Comparison of ENCODE assay signal across 12 mouse cellular contexts in the genomic region with DNA sequence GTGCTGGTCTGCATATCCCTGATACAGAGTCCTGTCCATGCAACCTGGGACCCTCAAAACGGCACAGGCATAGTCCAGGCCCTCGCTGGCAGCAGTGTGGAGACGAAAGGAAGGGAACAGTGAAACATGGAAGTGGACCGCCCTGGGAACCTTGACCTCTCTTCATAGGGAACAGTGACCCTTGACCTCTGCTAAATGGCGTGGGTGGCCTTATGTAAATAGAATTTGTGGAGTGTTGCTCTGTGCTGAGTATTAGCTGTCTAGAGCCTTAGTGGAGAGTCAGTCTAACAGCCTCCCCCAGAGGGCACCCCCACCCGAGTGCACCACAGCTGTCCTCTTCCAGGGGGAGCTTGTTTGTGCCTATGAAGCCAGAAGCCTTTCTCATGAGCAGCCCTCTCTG. TPM values are rescaled to one million over a fixed set of nuclear protein-coding genes. Genes with fewer than 3 reads are reported as not detected.
DNase-seq lines count a peak whose midpoint lies in the region; ATAC-seq and TF ChIP-seq lines count a peak whose summit lies in the region.
"Had no signal": no experiment of that assay in that cellular context is flagged by ENCODE, and none has a peak within 500 bp of the region (broad histone marks: within the 10 kb centered on the region; RNA-seq: fewer than 3 reads in every experiment).

No protein-coding gene starts in this region.

- ATAC-seq in forebrain, postnatal 0 days, result no peak
- ATAC-seq in forebrain, embryonic 14.5 days, result no peak
- ATAC-seq in midbrain, embryonic 13.5 days, result no peak
- no peak for ATAC-seq in midbrain, embryonic 11.5 days (ENCODE audit: low FRiP score)

- no peak overlapping the region for H3K9ac ChIP-seq in forebrain, postnatal 0 days
- H3K9ac ChIP-seq in forebrain, embryonic 14.5 days (ENCODE audit: low read length), result no peak overlapping the region
- no peak overlapping the region for H3K9ac ChIP-seq in midbrain, embryonic 13.5 days (replicated peaks)
- H3K9ac ChIP-seq in midbrain, embryonic 11.5 days (ENCODE audit: low read length), result no peak overlapping the region
- H3K9ac ChIP-seq in liver, adult 2 months (ENCODE audit: low read depth, low read length), result peak overlapping the region; percentile 14; the same call in 1 of the 2 replicates
- H3K9ac ChIP-seq: midbrain, embryonic 12.5 days had no signal

- H3K9me3 ChIP-seq in forebrain, postnatal 0 days (ENCODE audit: low read length), result no peaks in the 10 kb centered on the region
- H3K9me3 ChIP-seq in forebrain, embryonic 14.5 days (replicated peaks; ENCODE audit: control insufficient read depth, low read length), result no peaks in the 10 kb centered on the region
- H3K9me3 ChIP-seq in midbrain, embryonic 13.5 days, result no peaks in the 10 kb centered on the region
- no peaks in the 10 kb centered on the region for H3K9me3 ChIP-seq in midbrain, embryonic 11.5 days (ENCODE audit: control insufficient read depth, low read length)
- H3K9me3 ChIP-seq: forebrain, embryonic 10.5 days; midbrain, embryonic 12.5 days had no signal

- peaks cover 13% of the 10 kb centered on the region for H3K36me3 ChIP-seq in forebrain, postnatal 0 days (ENCODE audit: insufficient read depth)
- peaks cover 29% of the 10 kb centered on the region for H3K36me3 ChIP-seq in forebrain, embryonic 14.5 days (ENCODE audit: control insufficient read depth, insufficient read depth, low read length)
- H3K36me3 ChIP-seq in midbrain, embryonic 13.5 days, result peaks cover 36% of the 10 kb centered on the region
- H3K36me3 ChIP-seq in midbrain, embryonic 11.5 days (ENCODE audit: control insufficient read depth, insufficient read depth, low read length), result 0 out of 2 replicates have a peak, but pooled peaks cover 3% of the 10 kb centered on the region
- no peaks in the 10 kb centered on the region for H3K36me3 ChIP-seq in liver, adult 2 months (ENCODE audit: control insufficient read depth, insufficient read depth, low read length)

- 63% methylated on average over 6 of the region's 6 CpGs for WGBS in forebrain, postnatal 0 days
- WGBS in forebrain, embryonic 14.5 days, result 64% methylated on average over 6 of the region's 6 CpGs
- WGBS in midbrain, embryonic 13.5 days, result 24% methylated on average over 6 of the region's 6 CpGs
- WGBS in midbrain, embryonic 11.5 days, result 22% methylated on average over 6 of the region's 6 CpGs
- WGBS in liver, adult 2 months, result 16% methylated on average over 6 of the region's 6 CpGs

- H3K27ac ChIP-seq in forebrain, postnatal 0 days (ENCODE audit: low read depth, low read length), result no peak overlapping the region
- no peak overlapping the region for H3K27ac ChIP-seq in forebrain, embryonic 14.5 days (ENCODE audit: low read depth, low read length)
- H3K27ac ChIP-seq in midbrain, embryonic 13.5 days, result peak overlapping the region; percentile 11; the same call in 1 of the 2 replicates
- no peak overlapping the region for H3K27ac ChIP-seq in midbrain, embryonic 11.5 days (ENCODE audit: low read depth, low read length)
- H3K27ac ChIP-seq in liver, adult 2 months (replicated peaks; ENCODE audit: insufficient read depth, low read depth, low read length), result peak overlapping the region; percentile 73
- no peak overlapping the region for H3K27ac ChIP-seq in layer of hippocampus, adult 2 months
- H3K27ac ChIP-seq: midbrain, embryonic 12.5 days had no signal

- no peaks in the 10 kb centered on the region; the same call in 1 of the 2 replicates for H3K79me2 ChIP-seq in liver, adult 2 months (ENCODE audit: control insufficient read depth, insufficient read depth, low read length)

- 0 out of 2 replicates have a peak, but pooled peaks have one; percentile 4 for TF ChIP-seq CTCF in forebrain, postnatal 0 days (IDR thresholded peaks at IDR 0.05; ENCODE audit: low read depth)
- 0 out of 2 replicates have a peak, but pooled peaks have one; percentile 9 for TF ChIP-seq CTCF in liver, adult 2 months (IDR thresholded peaks at IDR 0.05; ENCODE audit: low read depth, low read length)
- TF ChIP-seq CTCF in layer of hippocampus, adult 2 months (conservative IDR thresholded peaks at IDR 0.05), result no peak

- H3K4me3 ChIP-seq in forebrain, postnatal 0 days (ENCODE audit: low read depth, low read length), result no peak overlapping the region
- H3K4me3 ChIP-seq in forebrain, embryonic 14.5 days (ENCODE audit: low read depth, low read length), result no peak overlapping the region
- no peak overlapping the region for H3K4me3 ChIP-seq in midbrain, embryonic 13.5 days (replicated peaks)
- H3K4me3 ChIP-seq in midbrain, embryonic 11.5 days (ENCODE audit: low read depth, low read length), result no peak overlapping the region
- no peak overlapping the region for H3K4me3 ChIP-seq in liver, adult 2 months (ENCODE audit: insufficient read depth, low read depth, low read length)
- H3K4me3 ChIP-seq in layer of hippocampus, adult 2 months, result no peak overlapping the region
- H3K4me3 ChIP-seq: forebrain, embryonic 10.5 days; midbrain, embryonic 12.5 days had no signal

- H3K4me1 ChIP-seq in forebrain, postnatal 0 days (ENCODE audit: insufficient read depth), result peaks cover 23% of the 10 kb centered on the region
- peaks cover 20% of the 10 kb centered on the region for H3K4me1 ChIP-seq in forebrain, embryonic 14.5 days (ENCODE audit: control insufficient read depth, insufficient read depth, low read length)
- peaks cover 31% of the 10 kb centered on the region for H3K4me1 ChIP-seq in midbrain, embryonic 13.5 days (replicated peaks)
- H3K4me1 ChIP-seq in midbrain, embryonic 11.5 days (ENCODE audit: control insufficient read depth, insufficient read depth, low read length), result peaks cover 23% of the 10 kb centered on the region
- H3K4me1 ChIP-seq in liver, adult 2 months (ENCODE audit: control insufficient read depth, insufficient read depth, low read length), result peaks cover 33% of the 10 kb centered on the region

- no peak for TF ChIP-seq POLR2A in liver, adult 2 months (IDR thresholded peaks at IDR 0.05; ENCODE audit: extremely low read depth, insufficient read depth, low read length)

- H3K27me3 ChIP-seq in forebrain, postnatal 0 days (ENCODE audit: insufficient read depth, low read length), result no peaks in the 10 kb centered on the region
- no peaks in the 10 kb centered on the region for H3K27me3 ChIP-seq in forebrain, embryonic 14.5 days (replicated peaks; ENCODE audit: control insufficient read depth, insufficient read depth, low read length)
- no peaks in the 10 kb centered on the region for H3K27me3 ChIP-seq in midbrain, embryonic 13.5 days
- H3K27me3 ChIP-seq in midbrain, embryonic 11.5 days (ENCODE audit: control insufficient read depth, insufficient read depth, low read length), result no peaks in the 10 kb centered on the region
- no peaks in the 10 kb centered on the region for H3K27me3 ChIP-seq in liver, adult 2 months (ENCODE audit: control insufficient read depth, insufficient read depth, low read length)
- H3K27me3 ChIP-seq: midbrain, embryonic 12.5 days had no signal

- DNase-seq in forebrain, postnatal 0 days, result no peak
- DNase-seq in forebrain, embryonic 14.5 days (ENCODE audit: low spot score), result no peak
- no peak for DNase-seq in midbrain, embryonic 11.5 days (ENCODE audit: low spot score, missing footprints)
- peak; percentile 93 for DNase-seq in liver, adult 2 months (ENCODE audit: extremely low read depth, low read depth, low spot score)
- no peak for DNase-seq in layer of hippocampus, adult 2 months (ENCODE audit: low spot score in 2 of 2)
- DNase-seq in layer of hippocampus, adult 9-10 months (ENCODE audit: low spot score), result no peak
- no peak for DNase-seq in spleen, adult 18-20 months
- DNase-seq: adrenal gland, postnatal 25 days; right cerebral cortex, adult 18-20 months had no signal

- no peak overlapping the region for H3K4me2 ChIP-seq in forebrain, postnatal 0 days (ENCODE audit: low read depth)
- no peak overlapping the region for H3K4me2 ChIP-seq in forebrain, embryonic 14.5 days (ENCODE audit: low read length)
- no peak overlapping the region for H3K4me2 ChIP-seq in midbrain, embryonic 13.5 days (replicated peaks)
- no peak overlapping the region for H3K4me2 ChIP-seq in midbrain, embryonic 11.5 days
- H3K4me2 ChIP-seq: midbrain, embryonic 12.5 days had no signal

RNA-seq across cellular contexts. Expression of a gene that starts 2.4 kb away (rescaled TPM):
- total RNA-seq in forebrain, postnatal 0 days (2014; rRNA removed), result 56.3 and 78.2 TPM in 2 replicates
- 7.3 and 10.2 TPM in 2 replicates for polyA plus RNA-seq in forebrain, postnatal 0 days (2015; fragmentation: Nextera tagmentation; extraction: Ambion mirVana)
- polyA plus RNA-seq in forebrain, embryonic 14.5 days (2014; fragmentation: Nextera tagmentation; extraction: Ambion mirVana), result 13.9 and 15.7 TPM in 2 replicates
- 28.2 and 33.3 TPM in 2 replicates for polyA plus RNA-seq in midbrain, embryonic 13.5 days (2015; fragmentation: Nextera tagmentation; extraction: Ambion mirVana)
- 17.1 and 17.7 TPM in 2 replicates for polyA plus RNA-seq in midbrain, embryonic 11.5 days (2014; fragmentation: Nextera tagmentation; extraction: Ambion mirVana)
- total RNA-seq in liver, adult 2 months (2014; rRNA removed), result 10.9 and 17.9 TPM in 2 replicates
- polyA plus RNA-seq in liver, adult 2 months (2012; rRNA removed), result 15.4 and 26.5 TPM in 2 replicates
- total RNA-seq in layer of hippocampus, adult 2 months (2021), result 10 to 100 TPM; 84.4 to 92.7 TPM

RNA-seq across cellular contexts. Expression of a gene that starts 10.4 kb away (rescaled TPM):
- 177 and 216 TPM in 2 replicates for total RNA-seq in forebrain, postnatal 0 days (2014; rRNA removed)
- polyA plus RNA-seq in forebrain, postnatal 0 days (2015; fragmentation: Nextera tagmentation; extraction: Ambion mirVana), result 695 and 816 TPM in 2 replicates
- polyA plus RNA-seq in forebrain, embryonic 14.5 days (2014; fragmentation: Nextera tagmentation; extraction: Ambion mirVana), result 652 and 758 TPM in 2 replicates
- 724 and 757 TPM in 2 replicates for polyA plus RNA-seq in midbrain, embryonic 13.5 days (2015; fragmentation: Nextera tagmentation; extraction: Ambion mirVana)
- polyA plus RNA-seq in midbrain, embryonic 11.5 days (2014; fragmentation: Nextera tagmentation; extraction: Ambion mirVana), result 819 and 852 TPM in 2 replicates
- 53.4 and 54.7 TPM in 2 replicates for total RNA-seq in liver, adult 2 months (2014; rRNA removed)
- 23.3 and 24.4 TPM in 2 replicates for polyA plus RNA-seq in liver, adult 2 months (2012; rRNA removed)
- total RNA-seq in layer of hippocampus, adult 2 months (2021), result 100 to 1,000 TPM; 295 to 309 TPM

RNA-seq across cellular contexts. Expression of a gene that starts 10.5 kb away (rescaled TPM):
- total RNA-seq in forebrain, postnatal 0 days (2014; rRNA removed), result 12.2 and 12.9 TPM in 2 replicates
- polyA plus RNA-seq in forebrain, postnatal 0 days (2015; fragmentation: Nextera tagmentation; extraction: Ambion mirVana), result 6.4 and 7.2 TPM in 2 replicates
- polyA plus RNA-seq in forebrain, embryonic 14.5 days (2014; fragmentation: Nextera tagmentation; extraction: Ambion mirVana), result 19.4 and 21.2 TPM in 2 replicates
- polyA plus RNA-seq in midbrain, embryonic 13.5 days (2015; fragmentation: Nextera tagmentation; extraction: Ambion mirVana), result 12.8 and 14.6 TPM in 2 replicates
- 11.4 and 14.2 TPM in 2 replicates for polyA plus RNA-seq in midbrain, embryonic 11.5 days (2014; fragmentation: Nextera tagmentation; extraction: Ambion mirVana)
- 7.5 and 8.6 TPM in 2 replicates for total RNA-seq in liver, adult 2 months (2014; rRNA removed)
- 7.2 and 8.2 TPM in 2 replicates for polyA plus RNA-seq in liver, adult 2 months (2012; rRNA removed)
- 1 to 10 TPM; 7.6 to 8.1 TPM for total RNA-seq in layer of hippocampus, adult 2 months (2021)

RNA-seq across cellular contexts. Expression of a gene that starts 18.9 kb away (rescaled TPM):
- 45.2 and 46.1 TPM in 2 replicates for total RNA-seq in forebrain, postnatal 0 days (2014; rRNA removed)
- 34.6 and 34.8 TPM in 2 replicates for polyA plus RNA-seq in forebrain, postnatal 0 days (2015; fragmentation: Nextera tagmentation; extraction: Ambion mirVana)
- polyA plus RNA-seq in forebrain, embryonic 14.5 days (2014; fragmentation: Nextera tagmentation; extraction: Ambion mirVana), result 27.3 and 29.6 TPM in 2 replicates
- 31.0 and 31.7 TPM in 2 replicates for polyA plus RNA-seq in midbrain, embryonic 13.5 days (2015; fragmentation: Nextera tagmentation; extraction: Ambion mirVana)
- polyA plus RNA-seq in midbrain, embryonic 11.5 days (2014; fragmentation: Nextera tagmentation; extraction: Ambion mirVana), result 21.7 and 25.0 TPM in 2 replicates
- 5.1 and 5.4 TPM in 2 replicates for total RNA-seq in liver, adult 2 months (2014; rRNA removed)
- polyA plus RNA-seq in liver, adult 2 months (2012; rRNA removed), result 9.2 and 10.3 TPM in 2 replicates
- 10 to 100 TPM; 25.0 to 31.9 TPM for total RNA-seq in layer of hippocampus, adult 2 months (2021)

RNA-seq across cellular contexts. Expression of a gene that starts 33.3 kb away (rescaled TPM):
- total RNA-seq in forebrain, postnatal 0 days (2014; rRNA removed), result 22.5 and 25.3 TPM in 2 replicates
- polyA plus RNA-seq in forebrain, postnatal 0 days (2015; fragmentation: Nextera tagmentation; extraction: Ambion mirVana), result 16.5 and 20.3 TPM in 2 replicates
- polyA plus RNA-seq in forebrain, embryonic 14.5 days (2014; fragmentation: Nextera tagmentation; extraction: Ambion mirVana), result 11.1 and 11.9 TPM in 2 replicates
- polyA plus RNA-seq in midbrain, embryonic 13.5 days (2015; fragmentation: Nextera tagmentation; extraction: Ambion mirVana), result 13.6 and 14.5 TPM in 2 replicates
- polyA plus RNA-seq in midbrain, embryonic 11.5 days (2014; fragmentation: Nextera tagmentation; extraction: Ambion mirVana), result 7.1 and 7.3 TPM in 2 replicates
- total RNA-seq in liver, adult 2 months (2014; rRNA removed), result 7.7 and 8.4 TPM in 2 replicates
- polyA plus RNA-seq in liver, adult 2 months (2012; rRNA removed), result 30.7 and 41.1 TPM in 2 replicates
- total RNA-seq in layer of hippocampus, adult 2 months (2021), result 10 to 100 TPM; 12.9 to 15.4 TPM

Comparison
In these comparisons a context has a peak if more than half of its experiments do, and no peak if none do; other contexts are left out.
1. H3K27ac ChIP-seq: peak in midbrain, embryonic 13.5 days (single experiment) and liver, adult 2 months (single experiment); none in forebrain, postnatal 0 days (single experiment), forebrain, embryonic 14.5 days (single experiment), midbrain, embryonic 11.5 days (single experiment) and layer of hippocampus, adult 2 months (single experiment).
2. RNA of a gene that starts 10.4 kb away (polyA plus RNA-seq): 819 to 852 TPM in midbrain, embryonic 11.5 days, 652 to 758 TPM in forebrain, embryonic 14.5 days, 724 to 757 TPM in midbrain, embryonic 13.5 days and 695 to 816 TPM in forebrain, postnatal 0 days; 23.3 to 24.4 TPM in liver, adult 2 months; every median in the first group is over 10 times any median in the second.